Mouse (Mus musculus) olfactory bulb, adult 2 months (tissue): ENCODE measurements around the gene Zfp654. TPM values are rescaled to one million over a fixed set of nuclear protein-coding genes. Genes with fewer than 3 reads are reported as not detected.

Source experiments
- H3K27ac ChIP-seq: fragments of 200-500 bp; 2 replicates; pipeline ENCODE4 v1.5.1; 2012; ENCODE audit warnings: low read depth, low read length; ENCODE audit not compliant: insufficient read depth
- H3K4me1 ChIP-seq: fragments of 200-500 bp; 2 replicates; pipeline ENCODE4 v1.6.1; 2012; ENCODE audit warnings: low read length; ENCODE audit not compliant: control insufficient read depth, insufficient read depth
- H3K4me3 ChIP-seq: fragments of 200-500 bp; 2 replicates; pipeline ENCODE4 v1.5.1; 2012; ENCODE audit warnings: mild to moderate bottlenecking, low read depth, low read length, moderate library complexity; ENCODE audit not compliant: insufficient read depth
- CTCF ChIP-seq: fragments of 200-500 bp; IDR thresholded peaks from 2 replicates; pipeline ENCODE4 v1.5.1; 2012; ENCODE audit warnings: low read depth, mild to moderate bottlenecking, low read length, moderate library complexity; ENCODE audit not compliant: insufficient read depth
- POLR2A ChIP-seq: fragments of 200-500 bp; IDR thresholded peaks from 2 replicates; pipeline ENCODE4 v1.6.1; 2012; ENCODE audit warnings: mild to moderate bottlenecking, low read depth, low read length, moderate library complexity; ENCODE audit not compliant: insufficient read depth
- WGBS: fragments of 180-500 bp; shearing (Covaris S2); methylation state at CpG from one replicate; pipeline ENCODE4 v1.1.7; 2018; 5-methylcytosine and 5-hydroxymethylcytosine counted together
- polyA plus RNA-seq: library from polyadenylated mRNA; stranded (reverse); fragments of >200 nt; gene quantifications from 2 replicates; pipeline ENCODE4 v1.2.4, GENCODE M21; 2012; ENCODE audit warnings: low replicate concordance; ENCODE audit not compliant: missing spikeins, insufficient read depth, insufficient read length

The Zfp654 gene
- polyA plus RNA-seq, 1 experiment = 48.4 TPM

- Histone ChIP-seq H3K27ac (no peak overlapping the region), H3K4me3 (no peak overlapping the region), H3K4me1 (no peaks in the 10 kb centered on the region)
- TF ChIP-seq POLR2A (no peak), CTCF (no peak)
- WGBS = 73% methylated on average over 6 of the region's 6 CpGs
These were observed 92.7 kb downstream of the Zfp654 start for GRCm38 (mm10) chr16:64758561-64759244.

- no peak overlapping the region for H3K27ac ChIP-seq
- no peak overlapping the region for H3K4me3 ChIP-seq
- no peak for TF ChIP-seq CTCF
- no peak for TF ChIP-seq POLR2A
- WGBS = 94% methylated on average over 7 of the region's 7 CpGs
- no peaks in the 10 kb centered on the region for H3K4me1 ChIP-seq
These were observed 93.6 kb downstream of the Zfp654 start for GRCm38 (mm10) chr16:64757666-64758400.

GRCm38 (mm10) chr16:64756321-64756720 is 95.1 kb downstream of the Zfp654 start:
- Histone ChIP-seq H3K27ac (no peak overlapping the region), H3K4me3 (no peak overlapping the region), H3K4me1 (no peaks in the 10 kb centered on the region)
- TF ChIP-seq CTCF = no peak
- no peak for TF ChIP-seq POLR2A
- 69% methylated on average over 6 of the region's 6 CpGs for WGBS

GRCm38 (mm10) chr16:64754743-64755139 is 96.7 kb downstream of the Zfp654 start:
- TF ChIP-seq POLR2A (no peak), CTCF (no peak)
- Histone ChIP-seq H3K27ac (no peak overlapping the region), H3K4me1 (no peaks in the 10 kb centered on the region), H3K4me3 (no peak overlapping the region)
- WGBS = 39% methylated on average over 3 of the region's 3 CpGs

- WGBS = 82% methylated on average over 3 of the region's 3 CpGs
- Histone ChIP-seq H3K27ac (no peak overlapping the region), H3K4me3 (no peak overlapping the region), H3K4me1 (no peaks in the 10 kb centered on the region)
- TF ChIP-seq POLR2A (no peak), CTCF (no peak)
These were observed 97.3 kb downstream of the Zfp654 start for GRCm38 (mm10) chr16:64753990-64754742.

- Histone ChIP-seq H3K4me3 (no peak overlapping the region), H3K4me1 (no peaks in the 10 kb centered on the region), H3K27ac (no peak overlapping the region)
- TF ChIP-seq CTCF (peak; percentile 78), POLR2A (no peak)
- WGBS = 8% methylated on average over 10 of the region's 10 CpGs
These were observed 103.2 kb downstream of the Zfp654 start for GRCm38 (mm10) chr16:64748237-64748636.

GRCm38 (mm10) chr16:64745089-64745488 is 106.4 kb downstream of the Zfp654 start:
- Histone ChIP-seq H3K4me3 (no peak overlapping the region), H3K27ac (no peak overlapping the region), H3K4me1 (no peaks in the 10 kb centered on the region)
- 89% methylated on average over 4 of the region's 4 CpGs for WGBS
- TF ChIP-seq CTCF = no peak
- TF ChIP-seq POLR2A = no peak

GRCm38 (mm10) chr16:64737289-64737688 is 114.2 kb downstream of the Zfp654 start:
- TF ChIP-seq CTCF = no peak
- no peak for TF ChIP-seq POLR2A
- Histone ChIP-seq H3K4me3 (no peak overlapping the region), H3K27ac (no peak overlapping the region), H3K4me1 (no peaks in the 10 kb centered on the region)
- 75% methylated on average over 5 of the region's 5 CpGs for WGBS

Other genes starting within 250 kb of the Zfp654 start
- not detected in 2 replicates for gene Csnka2ip, start 249.2 kb downstream of the Zfp654 start, polyA plus RNA-seq
- gene 4930453N24Rik, start 80.5 kb downstream of the Zfp654 start, polyA plus RNA-seq = not detected in 2 replicates
- gene Cggbp1, start 344 bp upstream of the Zfp654 start, polyA plus RNA-seq = not detected in 2 replicates